Mouse (Mus musculus) forebrain, embryonic 11.5 days (tissue): ENCODE results near the gene Slc2a6. TPM values are rescaled to one million over a fixed set of nuclear protein-coding genes. Genes with fewer than 3 reads are reported as not detected.

Experiments
- ATAC-seq: fragments of 200-750 bp; cut with Nextera tagmentation; replicated peaks from 2 replicates; pipeline ENCODE4 v1.8.0; 2017; ENCODE audit warnings: moderate TSS enrichment; ENCODE audit not compliant: low FRiP score
- DNase-seq: peaks from one replicate; pipeline ENCODE4 v3.0.0-alpha.2; 2017; ENCODE audit warnings: low spot score
- H3K27ac ChIP-seq: fragments of 300-500 bp; sonication (generic); 2 replicates; pipeline ENCODE4 v1.5.1; 2014; ENCODE audit warnings: low read depth, low read length
- H3K27me3 ChIP-seq: fragments of 300-500 bp; sonication (generic); 2 replicates; pipeline ENCODE4 v1.6.1; 2014; ENCODE audit warnings: mild to moderate bottlenecking, low read length, mixed read lengths; ENCODE audit not compliant: control insufficient read depth, insufficient read depth
- H3K36me3 ChIP-seq: fragments of 300-500 bp; sonication (generic); 2 replicates; pipeline ENCODE4 v1.6.1; 2014; ENCODE audit warnings: mild to moderate bottlenecking, low read length, moderate library complexity, mixed read lengths; ENCODE audit not compliant: control insufficient read depth, insufficient read depth
- H3K4me1 ChIP-seq: fragments of 300-500 bp; sonication (generic); replicated peaks from 2 replicates; pipeline ENCODE4 v1.6.1; 2014; ENCODE audit warnings: low read length, mixed read lengths; ENCODE audit not compliant: control insufficient read depth, insufficient read depth
- H3K4me2 ChIP-seq: fragments of 300-500 bp; sonication (generic); 2 replicates; pipeline ENCODE4 v1.6.1; 2014; ENCODE audit warnings: low read depth, mild to moderate bottlenecking, low read length, moderate library complexity, mixed read lengths; ENCODE audit not compliant: severe bottlenecking
- H3K4me3 ChIP-seq: fragments of 300-500 bp; sonication (generic); 2 replicates; pipeline ENCODE4 v1.5.1; 2014; ENCODE audit warnings: low read depth, low read length
- H3K9ac ChIP-seq: fragments of 300-500 bp; sonication (generic); 2 replicates; pipeline ENCODE4 v1.6.1; 2014; ENCODE audit warnings: low read length
- H3K9me3 ChIP-seq: fragments of 300-500 bp; sonication (generic); 2 replicates; pipeline ENCODE4 v1.6.1; 2016; ENCODE audit warnings: low read length, mixed read lengths; ENCODE audit not compliant: control insufficient read depth
- WGBS: fragments of 180-500 bp; shearing (Covaris S2); extraction: QIAGEN DNeasy Blood & Tissue Kit; methylation state at CpG from one replicate; pipeline ENCODE4 v1.1.7; 2014; 5-methylcytosine and 5-hydroxymethylcytosine counted together
- polyA plus RNA-seq: library from polyadenylated mRNA; unstranded; fragments of >200 nt; fragmentation: Nextera tagmentation; extraction: Ambion mirVana; gene quantifications from 2 replicates; pipeline ENCODE4 v1.2.1, GENCODE M21; 2014

Gene Slc2a6
- polyA plus RNA-seq, 1 experiment from 2014 or later, result 1.3 TPM

GRCm38 (mm10) chr2:27067996-27068395, 40.2 kb upstream of the Slc2a6 start:
- H3K9ac ChIP-seq, result no peak overlapping the region
- no peaks in the 10 kb centered on the region for H3K36me3 ChIP-seq
- H3K4me2 ChIP-seq, result no peak overlapping the region
- ATAC-seq, result no peak
- DNase-seq, result no peak
- no peak overlapping the region for H3K27ac ChIP-seq
- no peaks in the 10 kb centered on the region for H3K4me1 ChIP-seq
- H3K9me3 ChIP-seq, result no peaks in the 10 kb centered on the region
- no peak overlapping the region for H3K4me3 ChIP-seq
- no peaks in the 10 kb centered on the region for H3K27me3 ChIP-seq
- 60% methylated on average over 2 of the region's 2 CpGs for WGBS

GRCm38 (mm10) chr2:27067124-27067523, 39.3 kb upstream of the Slc2a6 start:
- H3K4me2 ChIP-seq, result no peak overlapping the region
- no peaks in the 10 kb centered on the region for H3K27me3 ChIP-seq
- DNase-seq (no peak), ATAC-seq (no peak)
- H3K4me1 ChIP-seq, result no peaks in the 10 kb centered on the region
- H3K36me3 ChIP-seq, result no peaks in the 10 kb centered on the region
- no peak overlapping the region for H3K9ac ChIP-seq
- no peaks in the 10 kb centered on the region for H3K9me3 ChIP-seq
- no peak overlapping the region for H3K27ac ChIP-seq
- H3K4me3 ChIP-seq, result no peak overlapping the region
- 72% methylated on average over 2 of the region's 2 CpGs for WGBS

GRCm38 (mm10) chr2:27059187-27059586, 31.4 kb upstream of the Slc2a6 start:
- Histone ChIP-seq H3K36me3 (no peaks in the 10 kb centered on the region), H3K4me1 (no peaks in the 10 kb centered on the region), H3K27me3 (no peaks in the 10 kb centered on the region), H3K4me3 (no peak overlapping the region), H3K27ac (no peak overlapping the region), H3K4me2 (no peak overlapping the region), H3K9me3 (no peaks in the 10 kb centered on the region), H3K9ac (no peak overlapping the region)
- no peak for ATAC-seq
- WGBS, result 92% methylated on average over 9 of the region's 9 CpGs
- no peak for DNase-seq

- Histone ChIP-seq H3K9me3 (no peaks in the 10 kb centered on the region), H3K36me3 (no peaks in the 10 kb centered on the region), H3K27ac (no peak overlapping the region), H3K4me3 (no peak overlapping the region), H3K4me2 (no peak overlapping the region), H3K9ac (no peak overlapping the region), H3K27me3 (no peaks in the 10 kb centered on the region), H3K4me1 (no peaks in the 10 kb centered on the region)
- no peak for ATAC-seq
- DNase-seq, result no peak
- WGBS, result 65% methylated on average over 12 of the region's 12 CpGs
Measured at GRCm38 (mm10) chr2:27058751-27059150, 31.0 kb upstream of the Slc2a6 start.

GRCm38 (mm10) chr2:27058251-27058650, 30.5 kb upstream of the Slc2a6 start:
- no peak overlapping the region for H3K9ac ChIP-seq
- 67% methylated on average over 4 of the region's 4 CpGs for WGBS
- no peak for DNase-seq
- no peak overlapping the region for H3K27ac ChIP-seq
- no peaks in the 10 kb centered on the region for H3K27me3 ChIP-seq
- H3K4me2 ChIP-seq, result no peak overlapping the region
- ATAC-seq, result no peak
- no peaks in the 10 kb centered on the region for H3K4me1 ChIP-seq
- H3K36me3 ChIP-seq, result no peaks in the 10 kb centered on the region
- no peak overlapping the region for H3K4me3 ChIP-seq
- no peaks in the 10 kb centered on the region for H3K9me3 ChIP-seq

- Histone ChIP-seq H3K4me3 (no peak overlapping the region), H3K4me2 (no peak overlapping the region), H3K27me3 (no peaks in the 10 kb centered on the region), H3K36me3 (no peaks in the 10 kb centered on the region), H3K4me1 (no peaks in the 10 kb centered on the region), H3K9me3 (no peaks in the 10 kb centered on the region), H3K9ac (no peak overlapping the region), H3K27ac (no peak overlapping the region)
- ATAC-seq, result no peak
- WGBS, result 49% methylated on average over 6 of the region's 6 CpGs
- no peak for DNase-seq
Measured at GRCm38 (mm10) chr2:27049408-27049807, 21.6 kb upstream of the Slc2a6 start.

GRCm38 (mm10) chr2:27045979-27046770, 18.4 kb upstream of the Slc2a6 start:
- Histone ChIP-seq H3K4me2 (no peak overlapping the region), H3K36me3 (no peaks in the 10 kb centered on the region), H3K27me3 (no peaks in the 10 kb centered on the region), H3K9me3 (no peaks in the 10 kb centered on the region), H3K4me3 (no peak overlapping the region), H3K27ac (no peak overlapping the region), H3K9ac (no peak overlapping the region), H3K4me1 (no peaks in the 10 kb centered on the region)
- no peak for DNase-seq
- no peak for ATAC-seq
- WGBS, result 69% methylated on average over 8 of the region's 8 CpGs

- no peaks in the 10 kb centered on the region for H3K27me3 ChIP-seq
- no peaks in the 10 kb centered on the region for H3K9me3 ChIP-seq
- H3K27ac ChIP-seq, result no peak overlapping the region
- WGBS, result 83% methylated on average over 3 of the region's 3 CpGs
- H3K9ac ChIP-seq, result no peak overlapping the region
- no peaks in the 10 kb centered on the region for H3K4me1 ChIP-seq
- DNase-seq (no peak), ATAC-seq (no peak)
- H3K4me2 ChIP-seq, result no peak overlapping the region
- H3K4me3 ChIP-seq, result no peak overlapping the region
- H3K36me3 ChIP-seq, result no peaks in the 10 kb centered on the region
Measured at GRCm38 (mm10) chr2:27044641-27045040, 16.8 kb upstream of the Slc2a6 start.

- Histone ChIP-seq H3K27me3 (no peaks in the 10 kb centered on the region), H3K4me1 (no peaks in the 10 kb centered on the region), H3K9ac (no peak overlapping the region), H3K9me3 (no peaks in the 10 kb centered on the region), H3K36me3 (no peaks in the 10 kb centered on the region), H3K4me2 (no peak overlapping the region), H3K27ac (no peak overlapping the region), H3K4me3 (no peak overlapping the region)
- WGBS, result 72% methylated on average over 4 of the region's 4 CpGs
- ATAC-seq (no peak), DNase-seq (no peak)
Measured at GRCm38 (mm10) chr2:27044166-27044565, 16.4 kb upstream of the Slc2a6 start.
